Mouse (Mus musculus) layer of hippocampus, postnatal 14 days (tissue): ENCODE data around the gene B4galt3. TPM values are rescaled to one million over a fixed set of nuclear protein-coding genes. Genes with fewer than 3 reads are reported as not detected.
"Not testable (repeated sequence)": the region's sequence is repeated elsewhere in the genome, so short reads cannot be mapped to it uniquely, and the experiment has no call there.

Source experiments
- DNase-seq, 2 experiments: peaks; one replicate each; pipeline ENCODE4 v3.0.0; 2021 to 2022; ENCODE audit warnings: low spot score in 2 of 2, mixed read lengths in 1 of 2
- total RNA-seq, 2 experiments: library from RNA; stranded (reverse); gene quantifications; 2 replicates each; pipeline ENCODE4 v1.2.3; 2021

Gene B4galt3
- total RNA-seq, 2 experiments from 2014 or later: 54.8 to 62.8 TPM

GRCm38 (mm10) chr1:171283188-171284160 is 13.3 kb downstream of the B4galt3 start:
- DNase-seq: no peak

DNA sequence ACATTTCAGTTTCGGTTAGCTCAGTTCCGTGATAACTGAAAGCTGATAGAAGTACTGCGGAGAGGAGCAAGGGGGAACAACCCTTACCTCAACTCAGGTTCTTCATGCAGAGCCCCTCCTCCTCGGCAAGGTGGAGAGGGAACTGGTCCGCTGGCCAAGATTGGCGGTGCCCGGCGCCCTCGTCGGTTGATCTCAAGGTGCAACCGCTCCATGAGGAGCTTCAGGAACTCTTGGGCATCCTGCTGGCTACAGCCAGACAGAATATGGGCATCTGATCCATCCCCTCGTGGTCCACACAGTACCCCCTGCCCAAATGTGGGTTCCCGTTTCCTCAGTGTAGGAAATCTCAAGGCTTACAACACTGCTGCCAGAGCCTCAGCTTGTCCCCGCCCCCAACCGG is 14.4 kb downstream of the B4galt3 start:
- peak in 1 of 2 experiments; percentile 1 for DNase-seq

GRCm38 (mm10) chr1:171285096-171285892 is 15.2 kb downstream of the B4galt3 start:
- DNase-seq: no peak

DNA sequence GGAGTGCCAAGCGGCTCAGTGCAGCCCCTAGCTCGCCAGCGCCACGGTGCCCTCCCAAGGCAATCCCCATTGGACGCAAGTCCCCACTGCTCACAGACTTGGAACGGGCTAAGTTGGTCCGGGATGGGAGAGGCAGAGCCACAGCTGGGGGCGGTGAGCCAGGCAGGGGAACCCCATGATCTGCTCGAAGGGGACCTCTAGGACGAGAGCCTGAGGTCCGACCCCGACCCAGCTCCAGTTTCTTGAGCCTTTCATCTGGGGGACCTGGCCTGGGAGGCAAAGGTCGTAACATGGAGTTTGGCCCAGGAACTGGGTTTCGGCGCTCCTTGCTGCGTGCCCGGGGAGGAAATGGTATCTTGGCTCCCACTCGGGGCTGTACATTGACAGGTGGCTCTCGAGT is 16.4 kb downstream of the B4galt3 start:
- DNase-seq: no peak

GRCm38 (mm10) chr1:171287136-171288081 is 17.3 kb downstream of the B4galt3 start, which contains the start of gene Usp21:
Gene Usp21 (minus strand): TSS chr1:171287991.
- DNase-seq: peak; percentile 92 to 96

GRCm38 (mm10) chr1:171288328-171288727 is 18.2 kb downstream of the B4galt3 start:
- no peak for DNase-seq

DNA sequence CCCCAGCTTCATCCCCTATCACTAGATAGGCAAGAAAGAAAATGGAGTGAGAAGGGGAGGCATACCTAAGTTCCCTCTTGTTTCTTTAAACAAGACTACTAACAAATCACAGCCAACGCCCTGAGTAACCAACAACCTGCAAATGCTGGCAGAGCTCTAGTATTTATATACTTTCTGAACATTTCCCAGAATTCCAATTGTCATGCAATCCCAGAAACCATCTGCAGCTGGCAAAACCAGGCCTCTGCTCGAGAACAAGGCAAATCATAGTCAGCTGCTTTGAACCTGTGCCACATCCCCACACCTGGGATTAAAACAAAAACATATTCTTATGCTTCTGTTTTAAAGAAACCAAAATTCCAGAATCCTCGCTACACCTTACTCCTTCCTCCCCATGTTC is 23.2 kb downstream of the B4galt3 start:
- DNase-seq: no peak

- DNase-seq: no peak
These were observed 23.8 kb downstream of the B4galt3 start for GRCm38 (mm10) chr1:171293906-171294297.

DNA sequence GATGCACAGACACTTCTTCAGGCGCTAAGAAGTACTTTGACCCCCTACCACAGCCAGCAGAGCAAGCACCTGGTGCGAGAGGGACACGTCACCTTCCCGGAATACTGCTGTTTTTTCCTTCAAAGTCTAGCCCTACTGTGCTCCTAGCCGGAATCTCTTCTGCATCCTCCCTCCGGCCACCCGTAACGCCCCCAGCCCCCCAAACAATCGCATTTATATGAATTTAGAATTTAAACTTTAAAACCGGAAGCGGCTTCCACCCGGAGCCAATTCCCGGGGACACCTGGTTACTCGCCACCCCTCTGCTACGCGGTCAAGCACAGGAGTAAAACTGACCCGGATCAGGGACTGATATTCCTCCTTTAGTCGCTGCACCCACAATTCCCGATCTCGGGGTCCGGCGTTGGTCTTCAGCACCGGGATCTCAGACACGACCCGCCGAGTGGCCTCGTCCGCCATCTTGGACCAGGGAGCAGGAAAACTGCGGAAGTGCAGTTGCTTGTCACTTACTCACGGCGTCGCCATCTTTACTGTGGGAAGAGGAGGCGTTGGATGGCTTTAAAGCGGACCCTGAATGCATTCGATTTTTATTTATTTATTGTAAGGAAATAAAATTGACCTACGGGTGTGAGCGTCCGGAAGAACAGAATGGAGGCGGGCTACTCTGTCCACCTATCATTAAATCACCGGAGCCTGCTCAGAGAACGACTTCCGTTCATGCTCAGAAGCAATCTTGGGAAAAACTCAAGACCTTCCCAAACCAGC is 24.4 kb downstream of the B4galt3 start, which contains the start of gene Ufc1:
Gene Ufc1, minus strand, starts transcription at position 727 of the 765 bp plus-strand sequence.
- DNase-seq: peak; percentile 88 to 91

GRCm38 (mm10) chr1:171295063-171295402 is 24.9 kb downstream of the B4galt3 start:
- no peak for DNase-seq

DNA sequence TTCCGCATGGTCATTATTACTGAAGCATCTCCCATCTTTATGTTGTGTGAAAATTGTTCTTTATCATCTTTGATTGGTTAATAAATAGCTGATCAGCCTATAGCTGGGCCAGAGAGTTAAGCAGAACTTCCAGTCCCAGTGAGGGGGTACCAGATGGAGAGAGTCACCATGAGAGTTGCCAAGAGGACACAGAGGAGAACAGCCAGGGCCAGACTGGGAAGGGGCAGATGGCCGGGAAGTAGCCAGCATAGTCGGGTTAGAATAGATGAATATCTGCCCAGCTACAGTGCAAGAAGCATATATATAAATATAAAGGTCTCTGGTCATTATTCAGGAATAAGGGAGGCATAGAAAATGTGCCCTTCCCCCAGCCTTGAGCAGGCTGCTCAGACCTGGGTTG is 28.1 kb downstream of the B4galt3 start:
- no peak for DNase-seq

DNA sequence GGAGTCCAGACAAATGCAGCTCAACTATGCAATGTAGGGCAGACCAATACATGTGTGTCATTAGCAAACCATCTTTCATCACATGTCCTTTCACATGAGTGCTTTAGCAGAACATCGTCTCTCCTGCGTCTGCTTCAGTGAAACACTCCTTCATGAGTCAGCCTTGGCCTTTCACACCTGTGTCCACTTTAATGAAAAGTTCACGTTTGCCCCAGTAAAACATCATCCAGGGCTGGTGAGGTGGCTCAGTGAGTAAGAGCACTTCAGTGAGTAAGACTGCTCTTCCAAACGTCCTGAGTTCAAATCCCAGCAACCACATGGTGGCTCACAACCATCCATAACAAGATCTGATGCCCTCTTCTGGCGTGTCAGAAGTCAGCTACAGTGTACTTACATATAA is 36.0 kb downstream of the B4galt3 start:
- not testable (repeated sequence) for DNase-seq

- no peak for DNase-seq
These were observed 39.2 kb downstream of the B4galt3 start for GRCm38 (mm10) chr1:171309321-171309720.

DNA sequence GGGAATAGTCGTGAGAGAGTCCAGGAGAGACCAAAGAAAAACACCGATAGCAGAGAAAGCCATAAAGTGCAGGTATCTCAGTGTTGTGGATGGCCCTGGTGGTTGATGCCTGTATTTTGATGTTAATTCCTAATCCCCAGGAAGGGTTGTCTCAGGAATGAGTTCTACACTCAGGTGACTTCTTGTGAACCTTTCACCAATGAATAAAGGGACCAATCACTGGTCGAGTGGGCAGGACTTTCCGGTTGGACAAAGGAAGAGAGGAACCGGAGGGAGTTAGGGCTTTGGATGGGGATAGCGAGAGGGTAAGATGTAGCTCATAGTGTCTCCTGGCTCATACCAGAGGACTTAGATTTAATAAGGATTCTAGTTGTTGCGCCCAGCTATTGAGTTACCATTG is 49.6 kb downstream of the B4galt3 start:
- no peak for DNase-seq

- no peak for DNase-seq
These were observed 50.0 kb downstream of the B4galt3 start for GRCm38 (mm10) chr1:171320151-171320550.

- DNase-seq: no peak
These were observed 51.3 kb downstream of the B4galt3 start for GRCm38 (mm10) chr1:171321415-171321814.

DNA sequence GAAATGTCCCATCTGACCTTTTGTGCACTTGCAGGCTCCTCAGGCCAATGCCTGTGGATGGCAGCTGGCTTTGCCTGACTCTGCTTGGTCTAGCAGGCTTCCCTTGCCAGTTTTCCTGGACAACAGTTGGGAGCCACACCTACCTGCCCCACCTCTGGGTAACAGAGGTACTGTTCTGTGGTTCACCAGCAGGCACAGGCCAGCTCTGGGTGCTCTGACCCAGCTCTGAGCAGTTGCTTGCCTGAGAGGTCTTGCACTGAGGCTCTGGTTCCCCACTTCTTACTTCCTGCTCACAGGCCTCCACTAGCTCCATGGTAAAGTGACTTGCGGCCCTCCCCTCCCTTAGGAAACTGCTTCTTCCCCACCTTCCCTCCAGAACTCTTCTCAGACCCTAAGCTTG is 51.9 kb downstream of the B4galt3 start:
- DNase-seq: no peak

DNA sequence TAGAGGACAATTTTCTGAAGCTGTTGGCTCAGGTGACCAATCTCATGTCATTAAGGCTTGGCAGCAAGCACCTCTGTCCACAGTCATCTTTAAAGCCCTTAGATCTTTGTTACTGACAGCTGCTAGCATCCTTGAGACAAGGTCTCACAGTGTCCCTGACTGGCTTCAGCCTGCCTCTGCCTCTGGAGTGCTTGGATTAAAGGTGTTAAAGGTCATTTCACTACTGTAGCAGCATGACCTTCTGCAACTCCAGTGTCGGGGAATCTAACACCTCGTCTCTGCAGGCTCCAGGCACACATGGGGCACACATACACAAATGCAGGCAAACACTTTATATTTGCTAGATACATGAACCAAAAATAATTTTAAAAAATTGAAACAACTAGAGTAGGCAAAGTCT is 55.4 kb downstream of the B4galt3 start:
- DNase-seq: no peak
